Mouse (Mus musculus): ENCODE data around the gene Elavl4. TPM values are rescaled to one million over a fixed set of nuclear protein-coding genes. Genes with fewer than 3 reads are reported as not detected.

Gene Elavl4
- polyA plus RNA-seq, 1 experiment from 2014 or later = 352 TPM

Other genes with a start within 250 kb of the Elavl4 start
- gene Agbl4, start 45.8 kb upstream of the Elavl4 start, polyA plus RNA-seq (2015; fragmentation: Nextera tagmentation; extraction: Ambion mirVana) = 2.7 and 3.7 TPM in 2 replicates

All from midbrain, embryonic 15.5 days (tissue).